Mouse (Mus musculus): ENCODE data around the gene Olfr624. TPM values are rescaled to one million over a fixed set of nuclear protein-coding genes. Genes with fewer than 3 reads are reported as not detected.

The Olfr624 gene
- not detected for total RNA-seq (2023)

GRCm38 (mm10) chr7:103671091-103671490, at the start of gene Olfr624:
TSS of gene Olfr624 (minus strand) at chr7:103671191.

DNA sequence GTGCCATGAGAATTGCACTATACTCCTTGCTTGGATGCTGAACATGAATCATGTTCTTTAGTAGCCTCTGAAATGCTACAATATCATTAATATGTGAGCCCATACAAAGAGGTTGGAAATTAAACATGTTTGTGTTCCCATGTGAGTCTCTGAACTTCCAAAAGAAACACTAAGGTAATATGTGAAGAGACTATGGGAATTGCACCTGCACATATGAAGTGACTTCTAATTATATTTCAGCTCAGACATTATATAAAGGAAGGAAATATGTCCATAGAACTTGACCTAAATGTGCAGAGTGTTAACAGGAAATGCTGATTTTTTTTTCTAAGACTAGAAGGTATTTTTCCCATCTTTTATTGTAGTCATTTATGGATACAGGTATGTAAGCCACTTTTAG, 43.4 kb upstream of the Olfr624 start, which contains the start of gene Olfr243:
Gene Olfr243, plus strand, starts transcription at position 301 of the 400 bp plus-strand sequence.

DNA sequence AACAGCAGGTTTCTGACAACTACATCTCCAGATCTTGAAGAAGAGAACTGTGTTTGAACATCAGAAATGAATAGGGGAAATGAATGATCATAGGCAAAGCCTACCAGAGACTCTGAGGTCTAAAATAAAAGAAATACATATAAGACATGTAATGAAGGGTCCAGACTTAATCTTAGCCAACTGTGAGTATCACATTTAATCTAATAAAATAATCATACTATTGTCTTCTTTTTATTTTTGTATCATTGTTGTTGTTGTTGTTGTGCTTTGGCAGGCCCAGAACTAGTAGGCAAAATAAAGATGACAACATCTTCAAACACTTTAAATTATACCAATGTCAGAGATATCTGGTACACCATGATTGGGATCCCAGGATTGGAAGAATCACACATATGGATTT, 11.4 kb upstream of the Olfr624 start, which contains the start of gene Olfr625-ps1:
Gene Olfr625-ps1, plus strand, starts transcription at position 301 of the 400 bp plus-strand sequence.

DNA sequence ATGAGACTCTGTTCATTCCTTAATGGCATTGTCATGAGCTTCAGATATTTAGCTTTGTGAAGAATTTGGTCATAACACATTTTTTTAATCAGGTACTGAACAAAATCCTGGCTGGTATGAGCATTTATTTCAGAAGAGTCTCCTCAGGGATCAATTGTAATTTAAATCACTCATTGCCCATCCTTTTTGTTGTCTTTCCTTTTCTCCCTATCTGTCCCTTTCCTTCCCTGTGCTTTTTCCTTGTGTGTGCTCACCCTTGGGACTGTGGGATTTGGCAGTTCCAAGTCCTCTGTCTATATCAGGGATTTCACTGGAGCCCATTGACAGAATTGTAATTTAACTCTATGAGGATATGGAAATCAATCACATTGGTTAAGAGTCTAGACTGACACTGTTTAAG, 7.4 kb downstream of the Olfr624 start, which contains the start of gene Olfr623:
Gene Olfr623, minus strand, starts transcription at position 101 of the 400 bp plus-strand sequence.

DNA sequence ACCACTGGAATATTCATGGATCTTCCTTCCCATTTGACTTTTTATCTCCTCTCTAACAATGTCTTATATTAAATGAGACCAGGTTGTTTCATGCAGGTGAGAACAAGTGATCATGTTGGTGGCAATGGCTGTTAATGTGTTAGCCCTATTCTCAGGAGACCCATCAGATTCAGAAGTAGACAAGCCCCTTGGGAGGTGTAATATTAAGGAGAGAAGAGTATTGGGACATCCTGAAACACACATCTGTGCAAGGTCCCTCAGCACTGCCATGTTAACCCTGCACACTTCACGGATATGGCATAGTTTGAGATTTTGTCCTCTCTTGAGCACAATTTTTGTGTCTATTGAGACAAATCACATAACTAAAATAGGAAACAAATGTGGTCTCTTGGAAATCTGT, 28.4 kb downstream of the Olfr624 start, which contains the start of gene Olfr622:
Gene Olfr622, minus strand, starts transcription at position 101 of the 400 bp plus-strand sequence.

Other genes starting within 250 kb of the Olfr624 start
- gene Olfr605, start 225.8 kb downstream of the Olfr624 start, total RNA-seq (2023), result not detected
- gene Olfr606, start 222.1 kb downstream of the Olfr624 start, total RNA-seq (2023), result not detected
- not detected for gene Olfr607, start 207.0 kb downstream of the Olfr624 start, total RNA-seq (2023)
- not detected for gene Olfr608, start 201.3 kb downstream of the Olfr624 start, total RNA-seq (2023)
- not detected for gene Olfr609, start 173.1 kb downstream of the Olfr624 start, total RNA-seq (2023)
- not detected for gene Olfr610, start 159.1 kb downstream of the Olfr624 start, total RNA-seq (2023)
- gene Olfr611, start 150.3 kb downstream of the Olfr624 start, total RNA-seq (2023), result not detected
- not detected for gene Olfr612, start 128.5 kb downstream of the Olfr624 start, total RNA-seq (2023)
- gene Olfr613, start 123.1 kb downstream of the Olfr624 start, total RNA-seq (2023), result not detected
- gene Olfr615, start 115.1 kb downstream of the Olfr624 start, total RNA-seq (2023), result not detected
- gene Olfr616, start 102.0 kb downstream of the Olfr624 start, total RNA-seq (2023), result not detected
- not detected for gene Olfr617, start 98.1 kb downstream of the Olfr624 start, total RNA-seq (2023)
- gene Olfr618, start 81.1 kb downstream of the Olfr624 start, total RNA-seq (2023), result not detected
- not detected for gene Olfr619, start 70.6 kb downstream of the Olfr624 start, total RNA-seq (2023)
- gene Olfr620, start 58.7 kb downstream of the Olfr624 start, total RNA-seq (2023), result not detected
- gene Olfr622, start 28.5 kb downstream of the Olfr624 start, total RNA-seq (2023), result not detected
- not detected for gene Olfr623, start 7.5 kb downstream of the Olfr624 start, total RNA-seq (2023)
- not detected for gene Olfr625-ps1, start 11.5 kb upstream of the Olfr624 start, total RNA-seq (2023)
- gene Olfr243, start 43.5 kb upstream of the Olfr624 start, total RNA-seq (2023), result not detected
- gene Olfr628, start 59.2 kb upstream of the Olfr624 start, total RNA-seq (2023), result not detected
- gene Olfr629, start 73.8 kb upstream of the Olfr624 start, total RNA-seq (2023), result not detected
- not detected for gene Olfr630, start 86.1 kb upstream of the Olfr624 start, total RNA-seq (2023)
- not detected for gene Olfr69, start 100.4 kb upstream of the Olfr624 start, total RNA-seq (2023)
- gene Olfr68, start 108.5 kb upstream of the Olfr624 start, total RNA-seq (2023), result not detected
- gene Olfr67, start 120.6 kb upstream of the Olfr624 start, total RNA-seq (2023), result not detected
- 10 to 100 TPM in 1 of 2 experiments, 1 to 10 TPM in 1; 1.7 to 18.8 TPM for gene Hbb-bt, start 142.8 kb upstream of the Olfr624 start, total RNA-seq (2023)
- gene Hbb-bs, start 156.9 kb upstream of the Olfr624 start, total RNA-seq (2023), result 100 to 1,000 TPM in 1 of 2 experiments, 10 to 100 TPM in 1; 19.6 to 139 TPM
- not detected for gene Hbb-bh2, start 169.3 kb upstream of the Olfr624 start, total RNA-seq (2023)
- not detected for gene Hbb-bh1, start 172.0 kb upstream of the Olfr624 start, total RNA-seq (2023)
- not detected for gene Hbb-y, start 182.0 kb upstream of the Olfr624 start, total RNA-seq (2023)
- not detected for gene Olfr66, start 215.1 kb upstream of the Olfr624 start, total RNA-seq (2023)
- gene Olfr64, start 223.3 kb upstream of the Olfr624 start, total RNA-seq (2023), result not detected
- not detected for gene Olfr65, start 232.3 kb upstream of the Olfr624 start, total RNA-seq (2023)